Mouse (Mus musculus) fibroblast of lung, adult 2 months (primary cell): ENCODE measurements around the gene Cdkn1a.
A peak's percentile ranks its signal among the peaks of the same experiment; 100 is the strongest.
"Not testable (repeated sequence)": the region's sequence is repeated elsewhere in the genome, so short reads cannot be mapped to it uniquely, and the experiment has no call there.

ENCODE experiments used
- DNase-seq: peaks from one replicate; pipeline ENCODE4 v3.0.0-alpha.2; 2011; ENCODE audit warnings: low read depth

Gene Cdkn1a

DNA sequence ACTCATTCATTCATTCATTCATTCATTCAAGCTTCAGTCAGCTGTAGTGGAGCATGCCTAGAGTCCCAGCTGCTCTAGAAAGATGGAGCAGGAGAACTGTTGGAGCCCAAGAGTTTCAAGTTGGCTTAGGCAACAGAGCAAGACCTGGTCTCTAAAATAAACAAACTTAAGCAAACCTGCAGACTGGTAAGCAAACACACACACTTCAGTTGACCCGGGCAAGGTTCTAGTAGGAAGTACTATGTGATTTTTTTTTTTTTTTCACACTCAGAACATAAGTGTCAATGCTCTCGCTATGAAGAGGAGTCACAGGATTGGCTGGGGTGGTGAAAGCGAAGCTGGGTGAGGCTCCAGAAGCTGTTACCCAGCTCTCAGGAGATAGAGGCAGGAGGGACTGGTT is 31.2 kb upstream of the Cdkn1a start:
- no peak for DNase-seq

DNA sequence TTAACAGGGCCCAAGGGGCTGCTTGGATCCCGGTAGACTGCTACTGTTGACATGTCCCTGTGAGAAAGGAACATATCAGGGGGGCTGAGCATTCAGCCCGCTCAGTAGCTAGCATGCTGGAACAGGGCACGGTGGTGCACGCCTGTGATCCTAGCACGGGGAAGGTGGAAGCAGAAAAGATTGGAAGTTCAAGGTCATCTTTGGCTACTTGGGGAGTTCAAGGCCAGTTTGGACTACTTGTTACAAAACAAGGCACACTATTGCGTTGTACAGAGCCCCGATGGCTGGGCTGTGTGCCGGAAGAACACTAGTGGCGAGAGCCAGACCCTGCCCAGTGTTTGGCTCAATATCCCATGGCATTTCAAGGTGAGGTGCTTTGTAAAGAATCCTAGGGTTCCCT is 29.8 kb upstream of the Cdkn1a start:
- no peak for DNase-seq

DNA sequence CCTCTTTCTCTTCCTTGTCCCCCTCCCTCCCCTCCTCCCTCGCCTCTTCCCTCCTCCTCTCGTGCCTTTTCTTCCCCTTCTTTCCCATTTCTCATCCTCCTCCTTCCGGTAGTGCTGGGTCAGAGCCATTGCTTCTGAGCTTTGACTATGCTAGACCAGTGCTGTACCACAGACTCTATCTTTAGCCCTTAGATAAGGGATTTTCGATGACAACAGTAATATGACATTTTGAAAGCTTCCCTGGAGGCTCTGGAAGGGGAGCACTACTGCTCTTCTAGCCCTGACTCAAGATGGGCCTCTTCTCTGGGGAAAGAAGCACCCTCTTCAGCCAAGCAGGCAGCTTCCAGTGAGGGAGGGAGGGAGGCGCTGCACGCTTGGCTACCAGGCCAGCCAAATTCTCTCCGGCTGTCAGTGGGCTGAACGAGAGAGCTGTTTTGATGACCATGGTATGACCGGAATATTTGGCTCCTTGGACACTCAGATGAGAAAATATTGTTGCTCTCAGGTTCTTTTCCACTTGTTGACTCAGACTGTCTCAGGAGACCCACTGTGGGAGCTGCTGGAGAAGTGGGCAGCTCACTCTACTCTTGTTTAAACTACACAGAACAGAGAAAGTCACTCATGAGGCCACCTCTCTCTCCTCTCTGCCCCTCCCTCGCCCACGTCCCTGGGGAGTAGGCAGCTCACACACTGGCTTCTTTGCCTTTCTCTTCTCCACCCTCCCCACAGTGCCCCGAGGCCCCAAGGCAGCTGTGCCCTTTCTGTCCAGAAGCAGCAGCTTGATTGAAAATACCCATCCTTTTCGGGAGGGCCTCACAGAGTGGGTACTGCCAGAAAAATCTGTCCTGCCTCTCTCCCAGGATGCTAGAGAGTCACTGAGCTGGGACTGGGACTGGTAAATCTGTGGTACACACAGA is 28.4 kb upstream of the Cdkn1a start:
- DNase-seq = no peak

DNA sequence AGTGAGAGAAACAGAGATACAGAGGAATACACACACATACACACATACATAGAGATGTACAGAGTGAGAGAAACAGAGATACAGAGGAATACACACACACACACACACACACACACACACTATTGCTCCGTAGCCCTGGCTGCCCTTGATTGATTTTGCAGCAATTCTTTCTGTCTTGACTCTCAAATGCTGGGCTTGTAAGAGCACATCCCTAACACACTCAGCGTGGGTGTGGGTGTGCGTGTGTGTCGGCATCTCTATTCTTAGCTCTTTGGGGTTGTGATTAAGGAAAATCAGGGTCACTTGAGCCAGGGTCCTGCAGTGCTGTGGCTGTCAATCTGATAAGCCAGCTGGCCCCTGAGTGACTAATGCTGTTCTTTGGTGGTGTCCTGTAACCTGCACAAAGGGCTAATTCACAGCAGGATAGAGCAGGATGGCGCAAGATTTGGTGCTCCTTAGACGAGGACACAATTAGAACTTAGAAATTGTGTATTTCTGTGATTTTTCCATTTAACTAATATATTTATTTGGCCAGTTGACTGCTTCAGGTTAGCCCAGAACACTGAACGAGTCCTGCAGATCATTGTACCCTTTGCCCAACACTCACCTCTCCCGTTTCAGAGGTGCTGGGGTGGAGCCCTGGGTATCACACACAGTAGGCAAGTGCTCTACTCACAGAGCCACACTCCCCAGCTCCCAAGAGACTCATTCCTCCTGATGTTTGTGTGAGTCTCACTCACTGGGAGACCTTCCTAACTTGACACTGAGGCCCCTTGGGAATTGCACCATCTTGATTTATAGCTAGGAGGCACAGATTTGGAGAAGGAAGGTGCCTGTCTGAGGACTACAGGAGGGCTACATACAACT is 27.4 kb upstream of the Cdkn1a start:
- DNase-seq = no peak

DNA sequence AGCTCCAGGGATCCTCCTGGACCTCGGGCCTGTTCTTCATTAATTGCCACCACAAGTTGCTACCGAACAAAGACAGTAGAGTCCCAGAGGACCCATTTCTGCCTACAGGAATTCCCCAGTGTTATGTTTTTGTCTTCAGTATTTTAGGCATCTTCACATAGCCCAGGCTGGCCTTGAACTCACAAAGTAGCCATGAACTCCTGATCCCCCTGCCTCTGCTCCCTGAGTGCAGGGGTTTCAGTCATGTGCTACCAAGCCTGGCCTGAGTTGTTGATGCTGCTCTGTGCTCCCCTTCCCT is 26.8 kb upstream of the Cdkn1a start:
- DNase-seq = no peak

DNA sequence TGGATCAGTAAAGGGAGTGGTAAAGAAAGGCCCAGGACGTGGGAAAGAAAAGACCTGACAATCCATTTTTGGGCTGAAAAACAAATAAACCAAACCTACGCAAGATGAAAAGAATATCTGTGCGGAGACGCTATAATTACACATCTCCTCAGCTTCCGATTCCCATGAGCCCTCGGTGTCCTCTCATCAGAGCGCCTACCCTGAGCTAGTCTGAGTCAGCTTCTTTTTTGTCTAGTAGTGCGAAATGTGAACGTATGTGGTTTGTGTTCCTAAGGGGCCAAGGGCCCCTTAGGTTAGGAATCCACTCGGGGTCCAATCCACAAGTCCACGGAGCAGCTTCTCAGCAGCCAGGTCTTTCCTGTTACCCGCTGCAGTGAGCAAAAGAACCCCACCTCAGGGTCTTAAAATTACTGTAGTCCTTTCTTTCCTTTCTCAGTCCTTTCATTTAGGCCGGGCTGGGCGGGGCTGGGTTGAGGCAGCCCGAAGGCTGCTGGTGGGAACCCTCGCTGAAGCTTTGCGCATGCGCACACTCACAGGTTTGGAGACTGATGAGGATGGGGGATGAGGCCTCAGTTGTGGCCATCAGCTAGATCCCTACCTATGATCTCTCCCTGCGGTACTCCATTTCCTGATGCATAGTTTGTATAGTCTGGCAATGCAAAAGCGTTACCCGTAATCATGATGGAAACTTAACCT is 25.4 kb upstream of the Cdkn1a start:
- DNase-seq = no peak

DNA sequence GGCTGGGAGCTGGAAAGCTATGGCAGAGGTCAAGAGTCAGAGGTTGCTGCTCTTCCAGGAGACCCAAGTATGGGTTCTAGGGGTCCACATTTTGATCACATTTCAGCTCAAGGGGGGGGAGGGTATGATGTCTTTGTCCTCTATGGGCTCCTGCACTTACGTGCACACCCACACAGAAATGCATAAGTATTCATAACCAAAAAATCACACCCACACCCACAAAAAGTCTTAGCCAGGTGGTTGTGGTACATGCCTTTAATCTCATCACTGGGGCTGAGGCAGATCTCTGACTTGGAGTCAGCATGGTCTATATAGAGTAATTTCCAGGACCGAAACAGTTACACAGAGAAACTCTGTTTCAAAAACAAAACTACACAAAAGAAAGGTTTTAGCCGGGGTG is 24.8 kb upstream of the Cdkn1a start:
- DNase-seq = no peak

DNA sequence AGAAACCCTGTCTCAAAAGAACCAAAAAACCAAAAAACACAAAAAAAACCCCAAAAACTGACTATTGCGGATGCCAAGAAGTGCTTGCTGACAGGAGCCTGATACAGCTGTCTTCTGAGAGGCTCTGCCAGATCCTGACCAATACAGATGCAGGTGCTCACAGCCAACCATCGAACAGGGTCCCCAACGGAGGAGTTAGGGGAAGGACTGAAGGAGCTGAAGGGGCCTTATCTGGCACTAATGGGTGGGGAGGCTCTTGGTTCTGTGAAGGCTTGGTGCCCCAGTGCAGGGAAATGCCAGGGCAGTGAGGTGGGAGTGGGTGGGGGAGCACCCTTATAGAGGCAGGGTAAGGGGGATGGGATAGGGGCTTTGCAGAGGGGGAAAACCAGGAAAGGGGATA is 23.4 kb upstream of the Cdkn1a start:
- DNase-seq = not testable (repeated sequence)

DNA sequence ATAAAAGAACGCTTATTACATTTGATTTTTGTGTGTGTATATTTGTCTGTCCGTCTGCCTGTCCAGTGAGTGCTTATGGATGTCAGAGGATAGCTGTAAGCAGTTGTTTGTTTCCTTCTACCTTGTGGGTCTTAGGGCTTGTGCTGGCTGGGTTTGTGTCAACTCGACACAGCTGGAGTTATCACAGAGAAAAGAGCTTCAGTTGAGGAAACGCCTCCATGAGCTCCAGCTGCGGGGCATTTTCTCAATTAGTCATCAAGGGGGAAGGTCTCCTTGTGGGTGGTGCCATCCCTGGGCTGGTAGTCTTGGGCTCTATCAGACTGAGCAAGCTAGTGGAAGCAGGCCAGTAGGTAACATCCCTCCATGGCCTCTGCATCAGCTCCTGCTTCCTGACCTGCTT is 22.9 kb upstream of the Cdkn1a start:
- DNase-seq = no peak

DNA sequence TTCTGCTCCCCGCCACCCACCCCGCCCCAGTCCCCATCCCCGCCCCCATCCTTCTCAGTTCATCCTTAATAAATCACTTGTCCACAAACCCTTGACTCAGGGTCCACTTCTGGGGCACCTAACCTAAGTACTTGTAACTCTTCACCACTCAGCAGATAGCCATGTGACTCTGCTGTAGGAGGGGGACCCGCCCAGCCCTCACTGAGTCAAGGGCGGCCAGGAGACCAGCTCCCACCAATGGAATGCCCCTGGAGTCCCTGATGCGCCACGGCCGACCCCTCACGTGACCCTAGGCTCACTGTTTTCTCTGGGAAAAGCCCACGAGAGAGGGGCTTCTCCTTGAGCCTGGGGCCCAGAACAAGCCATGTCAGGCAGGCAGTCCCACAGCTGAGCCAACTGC is 21.7 kb upstream of the Cdkn1a start:
- DNase-seq = no peak

DNA sequence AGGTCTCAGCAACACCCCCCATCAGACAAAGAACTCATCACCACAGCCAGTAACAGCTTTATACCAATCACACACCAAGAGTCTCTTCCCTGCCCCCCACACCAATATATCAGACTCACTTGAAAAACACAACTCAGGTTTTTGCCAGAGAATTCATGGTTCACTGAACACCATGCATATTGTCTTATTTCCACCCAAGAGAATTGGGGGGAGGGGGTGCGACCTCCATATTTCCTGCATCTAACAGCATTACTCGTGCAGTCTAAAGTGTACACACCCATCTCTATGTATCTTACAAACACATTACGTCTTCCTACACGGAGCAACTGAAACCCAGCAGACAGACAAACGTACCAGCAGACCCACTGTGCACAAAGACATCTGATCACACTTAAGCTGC is 19.0 kb upstream of the Cdkn1a start:
- DNase-seq = no peak

DNA sequence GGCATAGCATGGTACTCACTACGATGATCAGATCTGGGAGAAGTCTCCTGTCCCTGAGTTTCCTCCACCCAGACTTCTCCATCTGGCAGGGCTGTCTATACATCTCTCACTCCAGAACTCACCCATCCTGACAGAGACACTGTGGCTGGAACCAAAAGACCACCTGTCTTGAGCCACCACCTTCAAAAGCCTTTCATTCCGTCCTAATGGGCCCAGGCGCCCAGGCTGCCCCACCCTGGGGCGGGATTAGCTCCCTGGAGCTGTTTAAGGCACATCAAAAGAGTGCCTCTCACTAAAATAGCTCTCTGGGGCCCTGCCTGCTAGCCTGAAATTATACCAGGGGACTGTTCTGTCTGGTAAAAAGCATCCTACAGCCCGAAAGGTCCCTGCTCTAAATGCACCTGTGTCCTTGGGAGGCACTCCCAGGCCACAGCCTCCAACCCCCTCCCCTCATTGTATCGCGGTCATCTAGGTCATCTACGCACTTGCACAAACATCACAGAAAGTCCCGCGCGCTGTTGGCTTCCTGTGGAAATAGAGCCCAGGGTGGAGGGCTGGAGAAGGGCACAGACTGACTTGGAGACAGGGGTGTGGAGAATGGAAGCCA is 18.0 kb upstream of the Cdkn1a start:
- no peak for DNase-seq

DNA sequence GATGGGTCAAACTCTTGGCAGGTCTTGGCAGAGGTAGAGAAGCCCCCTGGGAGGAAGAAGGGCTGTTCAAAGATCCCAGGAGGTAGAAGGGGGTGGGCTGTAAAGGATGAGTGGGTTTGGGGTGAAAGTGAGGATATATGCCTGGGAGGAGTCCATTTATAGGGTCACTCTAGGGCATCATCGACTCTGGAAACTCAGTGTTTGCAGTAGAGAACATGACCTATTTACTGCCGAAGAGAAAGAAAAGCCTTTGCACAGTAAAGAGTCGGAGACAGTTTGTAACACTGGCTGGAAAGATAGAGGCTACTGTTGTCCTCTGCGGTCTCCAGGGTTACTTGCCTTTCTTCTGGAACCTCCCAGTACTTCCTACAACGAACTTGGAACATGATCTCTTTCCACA is 17.5 kb upstream of the Cdkn1a start:
- DNase-seq = no peak

DNA sequence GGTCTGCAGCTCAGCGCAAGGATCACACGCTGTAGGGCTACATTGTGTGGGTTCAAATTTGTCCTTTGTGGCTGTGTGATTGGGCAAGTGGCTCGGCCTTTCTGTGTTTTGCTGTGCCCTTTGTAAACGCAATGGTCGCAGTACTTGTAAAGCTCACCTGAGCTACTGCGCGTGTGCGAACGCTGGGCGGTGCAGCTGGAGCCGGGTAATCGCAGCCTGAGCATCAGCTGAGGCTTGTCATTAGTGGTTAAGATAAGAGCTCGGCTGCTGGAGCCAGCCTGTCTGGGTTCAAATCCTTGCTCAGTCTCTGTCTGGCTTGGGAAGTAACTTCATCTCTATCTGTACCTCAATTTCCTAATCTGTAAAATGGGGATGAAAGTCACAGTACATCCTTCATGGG is 16.7 kb upstream of the Cdkn1a start:
- DNase-seq = no peak

DNA sequence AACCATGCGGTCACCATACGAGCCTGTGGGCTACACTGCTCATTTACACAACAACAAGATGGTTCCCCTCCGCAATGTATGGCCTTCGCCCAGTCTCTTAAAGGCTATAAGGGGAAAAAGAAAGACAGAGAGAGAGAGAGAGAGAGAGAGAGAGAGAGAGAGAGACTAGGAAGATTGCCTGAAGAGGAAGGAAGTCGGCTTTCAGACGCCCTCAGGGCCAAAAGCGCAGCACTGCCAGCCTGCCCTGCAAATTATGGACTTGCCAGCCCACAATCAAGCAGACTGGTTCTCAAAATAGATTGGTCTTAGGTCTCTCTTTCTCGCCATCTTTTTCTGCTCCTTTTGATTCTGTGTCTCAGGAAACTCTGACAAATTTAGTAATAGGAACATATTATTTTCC is 14.5 kb upstream of the Cdkn1a start:
- DNase-seq = no peak

DNA sequence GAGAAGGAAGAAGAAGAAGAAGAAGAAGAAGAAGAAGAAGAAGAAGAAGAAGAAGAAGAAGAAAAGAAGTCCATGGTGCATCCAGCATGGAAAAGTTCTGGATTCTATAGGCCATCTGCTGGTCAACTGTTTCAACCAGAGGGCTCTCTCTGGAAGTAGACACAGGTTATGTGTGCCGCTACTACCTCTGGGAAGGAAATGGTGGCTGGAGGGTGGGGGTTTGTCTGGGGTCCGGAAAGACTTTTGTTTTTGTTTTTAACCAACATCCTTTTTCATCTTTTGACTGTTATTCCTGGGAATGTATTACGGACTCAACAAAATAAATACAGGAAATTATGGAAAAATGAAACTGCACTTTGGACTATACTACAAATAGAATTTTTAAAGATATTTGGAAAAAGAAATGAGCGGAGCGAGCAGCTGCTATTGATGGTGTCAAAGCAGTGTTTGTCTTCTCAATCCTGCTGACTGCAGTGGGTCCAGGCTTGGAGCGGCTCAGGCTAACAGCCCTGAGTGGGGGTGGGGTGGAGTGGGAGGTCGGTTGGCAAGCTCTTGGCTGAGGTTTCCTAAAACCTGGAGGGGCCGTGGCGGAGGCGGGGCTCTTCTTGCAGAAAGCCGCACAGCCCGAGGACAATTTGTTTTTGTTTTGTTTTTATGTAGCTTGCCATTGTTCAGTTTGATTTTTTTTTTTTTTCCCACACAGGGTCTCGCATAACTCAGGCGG is 12.8 kb upstream of the Cdkn1a start:
- no peak for DNase-seq

DNA sequence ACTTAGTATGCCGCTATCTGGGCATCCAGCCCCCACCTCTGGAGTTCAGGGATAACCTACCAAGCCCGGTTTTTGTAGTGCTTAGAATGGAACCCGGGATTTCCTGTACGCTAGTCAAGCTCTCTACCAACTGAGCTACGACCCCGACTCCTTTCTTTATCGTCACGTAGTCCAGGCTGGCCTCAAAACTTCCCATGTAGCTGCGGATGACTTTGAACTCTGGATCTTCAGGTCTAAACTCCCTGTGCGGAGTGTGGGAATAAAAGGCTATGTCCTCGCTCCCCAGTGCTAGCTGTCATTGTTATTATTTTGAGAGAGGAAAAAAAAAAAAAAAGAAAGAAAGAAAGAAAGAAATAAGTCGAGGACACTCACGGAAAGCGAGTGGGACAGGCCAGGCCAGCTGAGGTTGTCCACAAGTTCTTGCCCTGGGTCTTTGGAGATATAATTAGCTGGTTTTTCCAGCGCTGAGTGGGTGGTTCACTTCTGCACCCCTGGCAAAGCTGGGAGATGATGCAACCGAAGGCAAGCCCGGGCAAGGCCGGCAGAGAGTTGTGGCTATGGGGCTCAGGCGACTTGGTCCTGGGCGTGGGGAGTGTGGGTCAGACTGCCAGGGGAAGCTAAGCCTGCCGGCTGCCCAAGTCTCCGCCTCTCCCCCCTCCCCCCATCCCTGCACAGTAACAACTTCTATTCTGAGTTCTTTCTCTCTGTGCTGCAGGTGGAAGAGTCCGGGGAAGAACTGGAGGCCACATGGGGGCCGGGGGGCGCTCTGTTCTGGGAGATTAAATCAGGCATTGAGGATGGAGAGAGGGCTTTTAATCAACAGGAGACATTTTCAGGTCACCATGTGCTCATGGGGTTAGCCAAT is 12.0 kb upstream of the Cdkn1a start:
- DNase-seq = peak; percentile 98

DNA sequence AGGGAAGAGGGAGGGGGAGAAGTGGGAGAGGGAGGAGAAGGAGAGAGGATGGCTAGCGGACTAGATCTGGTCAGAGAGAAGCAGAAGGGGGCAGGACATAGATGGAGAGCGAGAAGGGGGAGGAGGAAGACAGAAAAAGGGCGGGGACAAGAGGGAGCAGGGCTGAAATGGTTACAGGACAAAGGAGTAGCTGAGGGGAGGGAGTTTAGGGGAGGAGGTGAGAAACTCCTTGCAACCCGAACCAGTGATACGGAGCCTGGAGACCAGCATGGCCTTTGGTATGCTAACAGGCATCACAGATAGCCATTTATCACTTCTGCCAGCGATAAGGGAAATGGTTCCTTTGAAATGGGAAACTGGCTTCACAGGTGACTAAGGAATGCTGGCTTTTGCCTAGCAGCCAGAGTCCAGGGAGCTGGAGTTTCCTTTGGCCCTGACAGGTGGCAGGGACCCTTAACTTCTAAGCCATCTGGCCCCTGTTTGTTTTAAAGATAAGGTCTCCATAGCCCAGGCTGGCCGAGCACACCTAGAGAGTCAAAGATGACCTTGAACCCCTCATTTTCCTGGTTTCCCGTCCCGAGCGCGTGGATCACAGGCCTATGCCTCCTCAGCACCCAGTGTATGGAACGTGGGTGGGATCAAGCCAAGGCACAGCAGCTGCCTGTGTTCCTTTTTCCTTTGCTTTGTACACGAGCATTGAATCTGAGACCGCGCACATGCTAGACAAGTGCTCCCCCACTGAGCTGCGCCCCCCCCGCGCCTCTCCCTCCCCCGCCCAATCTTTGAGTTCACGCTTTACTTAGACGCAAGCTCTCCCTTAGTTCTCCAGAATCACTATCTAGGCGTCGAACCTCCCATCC is 9.8 kb upstream of the Cdkn1a start:
- no peak for DNase-seq

DNA sequence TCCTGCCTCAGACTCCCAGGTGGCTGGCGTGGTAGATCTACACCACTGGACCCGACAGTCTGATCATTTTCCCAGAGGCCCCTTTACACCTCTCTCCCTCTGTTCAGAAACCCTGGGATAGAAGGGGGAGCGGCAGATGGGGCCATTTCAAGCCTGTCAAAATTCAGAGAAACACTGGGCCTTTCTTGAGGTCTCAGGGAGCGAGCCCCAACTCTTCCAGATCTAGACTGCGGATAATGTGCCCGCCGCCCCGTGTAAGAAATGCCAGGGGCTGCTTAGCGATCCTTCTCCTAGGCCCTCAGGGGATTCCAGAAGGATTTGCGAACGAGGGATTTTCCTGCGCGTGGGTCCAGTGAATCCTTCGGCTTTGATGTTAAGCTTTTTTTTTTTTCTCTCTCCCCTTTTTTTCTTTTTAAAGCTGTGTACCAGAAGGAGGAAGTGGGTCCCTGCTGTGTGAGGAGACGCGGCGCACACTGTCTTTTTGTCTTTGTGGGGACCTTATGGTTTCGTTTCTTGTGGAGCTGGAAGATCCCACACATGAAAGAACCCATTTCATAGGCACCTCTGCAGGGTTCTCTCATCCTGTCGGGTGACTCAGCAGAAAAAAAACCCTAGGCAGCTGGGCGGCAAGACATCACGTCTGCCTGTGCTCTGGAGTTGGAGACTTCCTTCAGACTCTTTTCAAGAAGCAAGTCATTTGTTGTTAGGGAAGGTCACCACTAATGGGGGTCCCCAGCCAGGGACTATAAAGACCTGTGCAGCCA is 9.0 kb upstream of the Cdkn1a start:
- DNase-seq = no peak
